Mouse (Mus musculus) hindbrain, embryonic 13.5 days (tissue): ENCODE data around the gene Aamp. TPM values are rescaled to one million over a fixed set of nuclear protein-coding genes. Genes with fewer than 3 reads are reported as not detected.

Source experiments
- ATAC-seq: fragments of 200-750 bp; cut with Nextera tagmentation; 2 replicates; pipeline ENCODE4 v1.8.0; 2017; ENCODE audit warnings: moderate TSS enrichment; ENCODE audit not compliant: low FRiP score
- H3K27ac ChIP-seq: fragments of 300-500 bp; sonication (generic); 2 replicates; pipeline ENCODE4 v1.5.1; 2015; ENCODE audit warnings: inconsistent platforms, mild to moderate bottlenecking, moderate library complexity
- H3K27me3 ChIP-seq: fragments of 300-500 bp; sonication (generic); 2 replicates; pipeline ENCODE4 v1.6.1; 2015; ENCODE audit warnings: mild to moderate bottlenecking, inconsistent platforms
- H3K36me3 ChIP-seq: fragments of 300-500 bp; sonication (generic); 2 replicates; pipeline ENCODE4 v1.6.1; 2015; ENCODE audit warnings: mild to moderate bottlenecking, inconsistent platforms
- H3K4me1 ChIP-seq: fragments of 300-500 bp; sonication (generic); replicated peaks from 2 replicates; pipeline ENCODE4 v1.6.1; 2015; ENCODE audit warnings: inconsistent platforms
- H3K4me2 ChIP-seq: fragments of 300-500 bp; sonication (generic); 2 replicates; pipeline ENCODE4 v1.6.1; 2015; ENCODE audit warnings: inconsistent platforms, mild to moderate bottlenecking, moderate library complexity
- H3K4me3 ChIP-seq: fragments of 300-500 bp; sonication (generic); 2 replicates; pipeline ENCODE4 v1.5.1; 2015; ENCODE audit warnings: mild to moderate bottlenecking, inconsistent platforms
- H3K9ac ChIP-seq: fragments of 300-500 bp; sonication (generic); 2 replicates; pipeline ENCODE4 v1.6.1; 2015; ENCODE audit warnings: mild to moderate bottlenecking, inconsistent platforms
- H3K9me3 ChIP-seq: fragments of 300-500 bp; sonication (generic); 2 replicates; pipeline ENCODE4 v1.6.1; 2016; ENCODE audit warnings: inconsistent platforms
- WGBS: fragments of 180-500 bp; shearing (Covaris S2); methylation state at CpG from one replicate; pipeline ENCODE4 v1.1.7; 2015; 5-methylcytosine and 5-hydroxymethylcytosine counted together
- polyA plus RNA-seq: library from polyadenylated mRNA; unstranded; fragments of >200 nt; fragmentation: Nextera tagmentation; extraction: Ambion mirVana; gene quantifications from 2 replicates; pipeline ENCODE4 v1.2.1, GENCODE M21; 2015

The Aamp gene
- polyA plus RNA-seq, 1 experiment from 2014 or later, result 199 TPM

DNA sequence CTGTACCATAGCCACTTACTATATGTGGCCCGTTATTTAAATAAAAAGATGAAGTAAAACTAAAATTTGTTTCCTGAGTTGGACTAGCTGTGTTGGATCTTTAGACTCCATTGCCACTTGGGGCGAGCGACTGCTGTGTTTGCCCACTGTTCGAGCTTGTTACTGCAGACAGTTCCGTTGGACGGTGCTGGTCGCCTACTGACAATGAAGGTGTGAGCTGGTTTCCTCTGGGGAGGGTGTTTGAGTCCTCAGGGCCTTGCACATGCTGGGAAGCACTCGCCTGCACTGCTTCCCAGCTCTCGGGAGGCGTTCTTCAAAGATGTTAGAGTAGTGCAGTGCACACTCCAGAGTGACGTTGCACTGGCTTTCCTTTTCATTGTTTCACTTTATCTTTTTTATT lies 44.9 kb downstream of the Aamp start:
- Histone ChIP-seq H3K4me1 (peaks cover 48% of the 10 kb centered on the region), H3K36me3 (no peaks in the 10 kb centered on the region), H3K27me3 (no peaks in the 10 kb centered on the region), H3K4me2 (peak overlapping the region; percentile 90), H3K9ac (peak overlapping the region; percentile 53), H3K27ac (no peak overlapping the region), H3K4me3 (no peak overlapping the region), H3K9me3 (no peaks in the 10 kb centered on the region)
- ATAC-seq, result no peak
- 70% methylated on average over 11 of the region's 11 CpGs for WGBS

- Histone ChIP-seq H3K4me1 (peaks cover 45% of the 10 kb centered on the region), H3K4me3 (no peak overlapping the region), H3K27me3 (no peaks in the 10 kb centered on the region), H3K4me2 (peak overlapping the region; percentile 90; the same call in 1 of the 2 replicates), H3K9ac (peak overlapping the region; percentile 53), H3K36me3 (no peaks in the 10 kb centered on the region), H3K27ac (no peak overlapping the region), H3K9me3 (no peaks in the 10 kb centered on the region)
- WGBS, result 79% methylated on average over 7 of the region's 7 CpGs
- no peak for ATAC-seq
These were observed 45.4 kb downstream of the Aamp start for GRCm38 (mm10) chr1:74239162-74239561.

DNA sequence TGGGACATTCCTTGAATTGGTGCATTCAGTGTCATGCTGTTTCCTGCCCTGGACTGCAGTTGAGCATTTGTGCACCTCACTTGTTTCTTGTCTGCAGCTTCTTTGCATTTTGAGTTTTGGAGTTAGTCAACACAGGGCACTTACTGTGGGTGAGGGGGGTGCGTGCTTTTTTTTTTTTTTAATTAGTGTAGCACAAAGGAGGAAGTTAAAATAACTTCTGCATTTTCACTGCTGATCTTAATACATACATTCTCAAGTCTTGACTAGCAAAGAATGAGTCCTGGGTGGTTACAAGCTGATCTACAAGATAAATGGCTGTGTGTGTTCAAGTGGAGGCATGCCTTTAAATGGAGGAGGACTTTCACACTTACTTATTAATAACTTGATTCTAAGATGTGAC lies 46.4 kb downstream of the Aamp start:
- Histone ChIP-seq H3K9ac (peak overlapping the region; percentile 99), H3K9me3 (no peaks in the 10 kb centered on the region), H3K27me3 (no peaks in the 10 kb centered on the region), H3K27ac (no peak overlapping the region), H3K36me3 (no peaks in the 10 kb centered on the region), H3K4me1 (peaks cover 42% of the 10 kb centered on the region), H3K4me2 (peak overlapping the region; percentile 90), H3K4me3 (peak overlapping the region; percentile 99)
- WGBS, result 73% methylated on average over 1 of the region's 1 CpGs
- ATAC-seq, result no peak

- H3K27me3 ChIP-seq, result no peaks in the 10 kb centered on the region
- H3K9ac ChIP-seq, result peak overlapping the region; percentile 99
- 50% methylated on average over 5 of the region's 5 CpGs for WGBS
- peaks cover 42% of the 10 kb centered on the region for H3K4me1 ChIP-seq
- no peak for ATAC-seq
- H3K27ac ChIP-seq, result no peak overlapping the region
- H3K4me3 ChIP-seq, result peak overlapping the region; percentile 99
- H3K9me3 ChIP-seq, result no peaks in the 10 kb centered on the region
- peak overlapping the region; percentile 90 for H3K4me2 ChIP-seq
- H3K36me3 ChIP-seq, result no peaks in the 10 kb centered on the region
These were observed 46.9 kb downstream of the Aamp start for GRCm38 (mm10) chr1:74237671-74238070.

GRCm38 (mm10) chr1:74236590-74237317 lies 47.8 kb downstream of the Aamp start:
- Histone ChIP-seq H3K4me3 (peak overlapping the region; percentile 99), H3K27ac (peak overlapping the region; percentile 94), H3K9ac (peak overlapping the region; percentile 99), H3K9me3 (no peaks in the 10 kb centered on the region), H3K27me3 (no peaks in the 10 kb centered on the region), H3K36me3 (no peaks in the 10 kb centered on the region), H3K4me1 (peaks cover 42% of the 10 kb centered on the region), H3K4me2 (peak overlapping the region; percentile 90)
- ATAC-seq, result peak; percentile 85
- WGBS, result 0% methylated on average over 45 of the region's 57 CpGs

- peak within 1 kb of the TSS; percentile 99 for H3K9ac ChIP-seq
These were observed 48.5 kb downstream of the Aamp start, which contains the start of gene Arpc2 for GRCm38 (mm10) chr1:74235938-74236589. Gene Arpc2, plus strand, starts transcription at chr1:74236084.

DNA sequence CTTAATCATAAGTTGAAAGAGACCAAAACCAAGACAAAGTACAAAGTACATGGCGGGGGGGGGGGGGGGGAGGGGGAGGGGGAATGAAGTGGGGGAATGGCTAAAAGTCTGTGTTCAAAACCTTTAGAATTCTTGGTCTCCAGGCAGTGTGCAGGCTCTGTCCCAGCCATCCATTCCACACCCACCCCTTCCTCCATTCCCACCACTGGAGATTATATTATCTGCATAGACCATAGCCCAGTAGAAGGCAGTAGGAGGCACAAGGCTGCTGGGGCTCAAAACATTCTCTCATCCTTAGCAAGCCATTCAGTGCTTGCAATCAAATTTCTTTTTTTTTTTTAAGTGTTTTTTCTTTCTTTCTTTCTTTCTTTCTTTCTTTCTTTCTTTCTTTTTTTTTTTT lies 53.5 kb downstream of the Aamp start:
- Histone ChIP-seq H3K27me3 (no peaks in the 10 kb centered on the region), H3K4me3 (no peak overlapping the region), H3K9ac (no peak overlapping the region), H3K9me3 (no peaks in the 10 kb centered on the region), H3K4me2 (no peak overlapping the region), H3K36me3 (no peaks in the 10 kb centered on the region), H3K27ac (no peak overlapping the region), H3K4me1 (no peaks in the 10 kb centered on the region)
- WGBS, result no CpG with 5 or more reads among the region's 1 CpGs
- ATAC-seq, result no peak

More at GRCm38 (mm10) chr1:74235938-74236589, 48.5 kb downstream of the Aamp start, which contains the start of gene Arpc2:
- peaks cover 40% of the 10 kb centered on the region for H3K4me1 ChIP-seq
- peak within 1 kb of the TSS; percentile 90 for H3K4me2 ChIP-seq
- peak; percentile 94 for ATAC-seq
- 2% methylated on average over 35 of the region's 55 CpGs for WGBS
- peak within 1 kb of the TSS; percentile 94 for H3K27ac ChIP-seq
- no peaks in the 10 kb centered on the region for H3K27me3 ChIP-seq
- no peaks in the 10 kb centered on the region for H3K9me3 ChIP-seq
- no peaks in the 10 kb centered on the region for H3K36me3 ChIP-seq
- peak within 1 kb of the TSS; percentile 99 for H3K4me3 ChIP-seq

DNA sequence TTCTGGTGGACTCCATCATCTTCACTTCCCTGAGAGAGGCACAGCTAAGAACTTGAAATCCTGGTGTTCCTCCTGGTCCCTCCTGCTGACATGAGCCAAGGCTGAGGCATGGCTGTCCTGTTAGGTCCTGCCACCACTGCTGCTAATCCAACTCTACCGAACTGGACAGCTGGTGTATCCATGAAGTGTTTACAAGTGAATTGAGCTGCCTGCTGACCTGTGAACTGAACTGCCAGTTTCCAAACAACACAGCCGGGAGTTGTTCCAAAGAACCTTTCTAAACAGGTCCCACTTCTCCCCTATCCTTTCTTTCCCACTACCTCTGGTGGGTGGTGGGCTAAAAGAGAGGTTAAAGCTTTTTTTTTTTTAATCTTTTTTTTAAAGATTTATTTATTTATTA lies 54.6 kb downstream of the Aamp start:
- no peak overlapping the region for H3K9ac ChIP-seq
- no peak for ATAC-seq
- 80% methylated on average over 2 of the region's 2 CpGs for WGBS

More for the DNA sequence above, 54.6 kb downstream of the Aamp start:
- Histone ChIP-seq H3K9me3 (no peaks in the 10 kb centered on the region), H3K36me3 (no peaks in the 10 kb centered on the region), H3K27me3 (no peaks in the 10 kb centered on the region), H3K4me2 (no peak overlapping the region), H3K4me3 (no peak overlapping the region), H3K4me1 (no peaks in the 10 kb centered on the region), H3K27ac (no peak overlapping the region)

Other genes with a start within 250 kb of the Aamp start
- 10.3 and 13.0 TPM in 2 replicates for gene Tns1, start 160.3 kb downstream of the Aamp start, polyA plus RNA-seq
- 0.57 and 0.60 TPM in 2 replicates for gene Rufy4, start 159.2 kb downstream of the Aamp start, polyA plus RNA-seq
- 0.10 and 0.17 TPM in 2 replicates for gene Cxcr2, start 130.7 kb downstream of the Aamp start, polyA plus RNA-seq
- gene Cxcr1, start 90.1 kb downstream of the Aamp start, polyA plus RNA-seq, result not detected in 2 replicates
- 390 and 405 TPM in 2 replicates for gene Arpc2, start 48.7 kb downstream of the Aamp start, polyA plus RNA-seq
- 0.42 TPM in 1 of 2 replicates, not detected in the other for gene Gpbar1, start 6.2 kb downstream of the Aamp start, polyA plus RNA-seq
- gene Pnkd, start 192 bp upstream of the Aamp start, polyA plus RNA-seq, result 98.2 and 102 TPM in 2 replicates
- gene Tmbim1, start 20.9 kb upstream of the Aamp start, polyA plus RNA-seq, result 7.8 and 8.6 TPM in 2 replicates
- 0.80 and 1.6 TPM in 2 replicates for gene Catip, start 77.4 kb upstream of the Aamp start, polyA plus RNA-seq
- 2.4 and 2.5 TPM in 2 replicates for gene Slc11a1, start 90.5 kb upstream of the Aamp start, polyA plus RNA-seq
- 18.5 and 19.8 TPM in 2 replicates for gene Ctdsp1, start 106.8 kb upstream of the Aamp start, polyA plus RNA-seq
- 0.16 and 0.18 TPM in 2 replicates for gene Vil1, start 124.6 kb upstream of the Aamp start, polyA plus RNA-seq
- gene Cnot9, start 221.3 kb upstream of the Aamp start, polyA plus RNA-seq, result 49.6 and 51.6 TPM in 2 replicates